Mouse (Mus musculus): ENCODE measurements around the gene Cdk6. TPM values are rescaled to one million over a fixed set of nuclear protein-coding genes. Genes with fewer than 3 reads are reported as not detected.
A peak's percentile ranks its signal among the peaks of the same experiment; 100 is the strongest.

Gene Cdk6
- total and polyA plus RNA-seq, 3 experiments, result 79.0 to 318 (median 197) TPM

GRCm38 (mm10) chr5:3509503-3509902, 168.2 kb downstream of the Cdk6 start:
- peak; percentile 38; the same call in 1 of the 2 replicates for TF ChIP-seq TCF12 (IDR thresholded peaks at IDR 0.05; ENCODE audit: low read depth, low read length)
- TF ChIP-seq JUND (IDR thresholded peaks at IDR 0.05; ENCODE audit: low read depth, low read length), result no peak
- TF ChIP-seq TBP (IDR thresholded peaks at IDR 0.05; ENCODE audit: low read depth, low read length), result no peak
- 0 out of 2 replicates have a peak, but pooled peaks have one; percentile 37 for TF ChIP-seq ETS1 (IDR thresholded peaks at IDR 0.05; ENCODE audit: low read depth, low read length)
- TF ChIP-seq RCOR1 (IDR thresholded peaks at IDR 0.05; ENCODE audit: low read depth, low read length), result no peak
- no peak for TF ChIP-seq ZNF384 (IDR thresholded peaks at IDR 0.05; ENCODE audit: low read depth, low read length)
- TF ChIP-seq MAFK (IDR thresholded peaks at IDR 0.05; ENCODE audit: borderline replicate concordance, low read depth, low read length), result no peak
- no peak for TF ChIP-seq NRF1 (IDR thresholded peaks at IDR 0.05; ENCODE audit: insufficient read depth, low read depth, low read length, poor library complexity, severe bottlenecking)
- TF ChIP-seq USF1 (IDR thresholded peaks at IDR 0.05; ENCODE audit: low read depth, low read length), result 0 out of 2 replicates have a peak, but pooled peaks have one; percentile 4
- TF ChIP-seq EP300 (IDR thresholded peaks at IDR 0.05; ENCODE audit: low read depth in 1 of 2, low read length in 2 of 2), result peak in 1 of 2 experiments; percentile 53; a peak in 1 of 4 replicates
- no peak for TF ChIP-seq NELFE (IDR thresholded peaks at IDR 0.05; ENCODE audit: low read depth, low read length)
- Histone ChIP-seq H3K36me3 (ENCODE audit: control insufficient read depth in 1 of 2, insufficient read depth in 2 of 2, low read length in 2 of 2) (peaks cover 26 to 70% of the 10 kb centered on the region in 2 experiments), H3K27me3 (ENCODE audit: control insufficient read depth in 1 of 2, insufficient read depth in 2 of 2, low read length in 2 of 2) (no peaks in the 10 kb centered on the region), H3K79me2 (ENCODE audit: control insufficient read depth, insufficient read depth, low read length, poor library complexity) (peaks cover 8% of the 10 kb centered on the region; the same call in 1 of the 2 replicates), H3K4me3 (ENCODE audit: control insufficient read depth in 1 of 2, insufficient read depth in 1 of 2, low read depth in 2 of 2, low read length in 2 of 2) (no peak overlapping the region), H3K4me1 (ENCODE audit: control insufficient read depth in 1 of 2, insufficient read depth in 2 of 2, low read length in 2 of 2) (peaks cover 44 to 69% of the 10 kb centered on the region in 2 experiments), H3K9me3 (replicated peaks; ENCODE audit: insufficient read depth, low read length) (no peaks in the 10 kb centered on the region), H3K27ac (ENCODE audit: control insufficient read depth, low read depth, low read length) (peak overlapping the region; percentile 43), H3K9ac (ENCODE audit: control insufficient read depth, low read depth, low read length, poor library complexity, severe bottlenecking) (no peak overlapping the region)
- DNase-seq (ENCODE audit: low read depth, low spot score), result no peak

- Histone ChIP-seq H3K9me3 (replicated peaks; ENCODE audit: insufficient read depth, low read length) (no peaks in the 10 kb centered on the region), H3K9ac (ENCODE audit: control insufficient read depth, low read depth, low read length, poor library complexity, severe bottlenecking) (no peak overlapping the region; the same call in 1 of the 2 replicates), H3K27ac (ENCODE audit: control insufficient read depth, low read depth, low read length) (peak overlapping the region; percentile 54), H3K4me3 (ENCODE audit: control insufficient read depth in 1 of 2, insufficient read depth in 1 of 2, low read depth in 2 of 2, low read length in 2 of 2) (no peak overlapping the region), H3K79me2 (ENCODE audit: control insufficient read depth, insufficient read depth, low read length, poor library complexity) (peaks cover 15% of the 10 kb centered on the region; the same call in 1 of the 2 replicates), H3K4me1 (ENCODE audit: control insufficient read depth in 1 of 2, insufficient read depth in 2 of 2, low read length in 2 of 2) (peaks cover 44 to 62% of the 10 kb centered on the region in 2 experiments), H3K27me3 (ENCODE audit: control insufficient read depth in 1 of 2, insufficient read depth in 2 of 2, low read length in 2 of 2) (no peaks in the 10 kb centered on the region), H3K36me3 (ENCODE audit: control insufficient read depth in 1 of 2, insufficient read depth in 2 of 2, low read length in 2 of 2) (peaks cover 34 to 66% of the 10 kb centered on the region in 2 experiments)
- no peak for DNase-seq (ENCODE audit: low read depth, low spot score)
- TF ChIP-seq CHD1 (IDR thresholded peaks at IDR 0.05; ENCODE audit: low read depth, low read length) (no peak), TCF12 (IDR thresholded peaks at IDR 0.05; ENCODE audit: low read depth, low read length) (peak; percentile 75), HCFC1 (IDR thresholded peaks at IDR 0.05; ENCODE audit: low read depth, low read length) (no peak), E2F4 (IDR thresholded peaks at IDR 0.05; ENCODE audit: borderline replicate concordance, low read depth, low read length) (no peak), CTCF (IDR thresholded peaks at IDR 0.05 in 2 of 3, conservative IDR thresholded peaks at IDR 0.05 in 1 of 3; ENCODE audit: control insufficient read depth in 1 of 3, insufficient read depth in 1 of 3, low read depth in 2 of 3, low read length in 3 of 3, poor library complexity in 1 of 3, severe bottlenecking in 1 of 3) (no peak), GABPA (IDR thresholded peaks at IDR 0.05; ENCODE audit: low read depth, low read length) (no peak), GATA1 (IDR thresholded peaks at IDR 0.05; ENCODE audit: low read depth, low read length) (0 out of 2 replicates have a peak, but pooled peaks have one; percentile 11), MYB (IDR thresholded peaks at IDR 0.05; ENCODE audit: low read depth, low read length) (peak; percentile 32), ZC3H11A (IDR thresholded peaks at IDR 0.05; ENCODE audit: low read depth, low read length) (no peak), USF2 (IDR thresholded peaks at IDR 0.05; ENCODE audit: borderline replicate concordance in 1 of 2, insufficient read depth in 1 of 2, low read depth in 1 of 2, low read length in 2 of 2) (peak in 1 of 2 experiments; percentile 52; a peak in 1 of 4 replicates), ZMIZ1 (IDR thresholded peaks at IDR 0.05; ENCODE audit: low read depth, low read length) (no peak), POLR2A (IDR thresholded peaks at IDR 0.05; ENCODE audit: control insufficient read depth in 1 of 2, insufficient read depth in 1 of 2, low read depth in 1 of 2, low read length in 2 of 2, poor library complexity in 1 of 2) (no peak), BHLHE40 (IDR thresholded peaks at IDR 0.05; ENCODE audit: borderline replicate concordance, low read depth, low read length) (no peak), MAZ (IDR thresholded peaks at IDR 0.05; ENCODE audit: low read depth, low read length) (no peak), POLR2AphosphoS5 (IDR thresholded peaks at IDR 0.05; ENCODE audit: borderline replicate concordance, low read depth, low read length) (no peak), JUND (IDR thresholded peaks at IDR 0.05; ENCODE audit: low read depth, low read length) (no peak), EP300 (IDR thresholded peaks at IDR 0.05; ENCODE audit: low read depth in 1 of 2, low read length in 2 of 2) (peak in 1 of 2 experiments; percentile 71; a peak in 2 of 4 replicates), MEF2A (IDR thresholded peaks at IDR 0.05; ENCODE audit: extremely low read depth, insufficient replicate concordance, low read depth, low read length, poor library complexity, severe bottlenecking) (no peak), MYC (IDR thresholded peaks at IDR 0.05; ENCODE audit: low read depth, low read length) (no peak), MAFK (IDR thresholded peaks at IDR 0.05; ENCODE audit: borderline replicate concordance, low read depth, low read length) (no peak), RAD21 (IDR thresholded peaks at IDR 0.05; ENCODE audit: low read depth, low read length) (no peak)
Measured at GRCm38 (mm10) chr5:3511097-3511795, 170.0 kb downstream of the Cdk6 start.
